Mouse (Mus musculus) midbrain, embryonic 11.5 days (tissue): Measurements from ENCODE around the gene Sox15. TPM values are rescaled to one million over a fixed set of nuclear protein-coding genes. Genes with fewer than 3 reads are reported as not detected.
A peak's percentile ranks its signal among the peaks of the same experiment; 100 is the strongest.
"Not testable (repeated sequence)": the region's sequence is repeated elsewhere in the genome, so short reads cannot be mapped to it uniquely, and the experiment has no call there.

ENCODE experiments used
- ATAC-seq: fragments of 200-750 bp; cut with Nextera tagmentation; 2 replicates; pipeline ENCODE4 v1.8.0; 2017; ENCODE audit warnings: moderate TSS enrichment, moderate library complexity; ENCODE audit not compliant: low FRiP score
- DNase-seq: peaks from one replicate; pipeline ENCODE4 v3.0.0; 2015; ENCODE audit warnings: low spot score; ENCODE audit errors: missing footprints
- H3K27ac ChIP-seq: fragments of 300-500 bp; sonication (generic); 2 replicates; pipeline ENCODE4 v1.5.1; 2014; ENCODE audit warnings: low read depth, low read length
- H3K27me3 ChIP-seq: fragments of 300-500 bp; sonication (generic); 2 replicates; pipeline ENCODE4 v1.6.1; 2014; ENCODE audit warnings: mild to moderate bottlenecking, low read length, moderate library complexity, mixed read lengths; ENCODE audit not compliant: control insufficient read depth, insufficient read depth
- H3K36me3 ChIP-seq: fragments of 300-500 bp; sonication (generic); 2 replicates; pipeline ENCODE4 v1.6.1; 2014; ENCODE audit warnings: mild to moderate bottlenecking, low read length, moderate library complexity, mixed read lengths; ENCODE audit not compliant: control insufficient read depth, insufficient read depth
- H3K4me1 ChIP-seq: fragments of 300-500 bp; sonication (generic); 2 replicates; pipeline ENCODE4 v1.6.1; 2014; ENCODE audit warnings: low read length; ENCODE audit not compliant: control insufficient read depth, insufficient read depth
- H3K4me2 ChIP-seq: fragments of 300-500 bp; sonication (generic); 2 replicates; pipeline ENCODE4 v1.6.1; 2014; ENCODE audit warnings: mild to moderate bottlenecking, moderate library complexity
- H3K4me3 ChIP-seq: fragments of 300-500 bp; sonication (generic); 2 replicates; pipeline ENCODE4 v1.5.1; 2014; ENCODE audit warnings: low read depth, low read length
- H3K9ac ChIP-seq: fragments of 300-500 bp; sonication (generic); 2 replicates; pipeline ENCODE4 v1.6.1; 2014; ENCODE audit warnings: low read length
- H3K9me3 ChIP-seq: fragments of 300-500 bp; sonication (generic); 2 replicates; pipeline ENCODE4 v1.6.1; 2016; ENCODE audit warnings: low read length; ENCODE audit not compliant: control insufficient read depth
- WGBS: fragments of 180-500 bp; shearing (Covaris S2); extraction: QIAGEN DNeasy Blood & Tissue Kit; methylation state at CpG from one replicate; pipeline ENCODE4 v1.1.7; 2014; 5-methylcytosine and 5-hydroxymethylcytosine counted together
- polyA plus RNA-seq: library from polyadenylated mRNA; unstranded; fragments of >200 nt; fragmentation: Nextera tagmentation; extraction: Ambion mirVana; gene quantifications from 2 replicates; pipeline ENCODE4 v1.2.1, GENCODE M21; 2014

The Sox15 gene
- polyA plus RNA-seq, 1 experiment from 2014 or later: 0.16 TPM

GRCm38 (mm10) chr11:69614257-69614588 is 40.9 kb upstream of the Sox15 start:
- not testable (repeated sequence) for H3K4me1 ChIP-seq, H3K9me3 ChIP-seq, H3K4me3 ChIP-seq, H3K27me3 ChIP-seq, H3K27ac ChIP-seq, DNase-seq, H3K9ac ChIP-seq, H3K36me3 ChIP-seq, H3K4me2 ChIP-seq, ATAC-seq
- WGBS: 57% methylated on average over 11 of the region's 11 CpGs

GRCm38 (mm10) chr11:69616781-69617180 is 38.3 kb upstream of the Sox15 start:
- H3K4me3 ChIP-seq: no peak overlapping the region
- no peak overlapping the region for H3K27ac ChIP-seq
- no peaks in the 10 kb centered on the region for H3K36me3 ChIP-seq
- H3K27me3 ChIP-seq: no peaks in the 10 kb centered on the region
- peaks cover 8% of the 10 kb centered on the region for H3K4me1 ChIP-seq
- H3K9ac ChIP-seq: no peak overlapping the region
- H3K9me3 ChIP-seq: no peaks in the 10 kb centered on the region
- no peak overlapping the region for H3K4me2 ChIP-seq
- ATAC-seq (no peak), DNase-seq (peak; percentile 17)
- 51% methylated on average over 10 of the region's 10 CpGs for WGBS

DNA sequence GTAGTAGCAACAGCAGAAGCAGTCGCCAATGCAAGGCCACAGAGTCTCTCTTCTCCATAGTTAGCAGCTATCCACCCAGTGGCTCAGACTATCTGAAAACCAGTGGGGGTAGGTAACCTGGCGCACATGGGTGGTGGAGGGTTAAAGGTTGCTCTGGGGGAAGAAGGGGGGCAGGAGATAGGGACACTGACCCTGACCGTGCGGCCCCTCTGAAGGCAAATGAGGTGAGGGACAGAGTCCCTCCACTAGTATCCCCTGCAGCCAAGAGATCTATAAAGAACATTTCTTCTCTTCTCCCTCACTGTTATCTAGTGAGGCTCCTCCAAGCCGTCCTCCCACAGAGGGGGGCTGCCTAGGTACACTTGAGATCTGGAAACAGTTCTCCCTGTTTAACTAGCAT is 37.3 kb upstream of the Sox15 start, which contains the start of gene Shbg:
Shbg (minus strand) TSS at position 101 of the 400 bp plus-strand sequence.
- no peaks in the 10 kb centered on the region for H3K27me3 ChIP-seq
- no peaks in the 10 kb centered on the region for H3K9me3 ChIP-seq
- no peak for ATAC-seq
- H3K4me3 ChIP-seq: no peak within 1 kb of the TSS
- WGBS: 73% methylated on average over 5 of the region's 5 CpGs
- H3K9ac ChIP-seq: no peak within 1 kb of the TSS
- H3K36me3 ChIP-seq: no peaks in the 10 kb centered on the region
- H3K4me1 ChIP-seq: peaks cover 16% of the 10 kb centered on the region
- H3K4me2 ChIP-seq: no peak within 1 kb of the TSS
- H3K27ac ChIP-seq: no peak within 1 kb of the TSS
- peak; percentile 26 for DNase-seq

- 86% methylated on average over 7 of the region's 7 CpGs for WGBS
- DNase-seq (peak; percentile 37), ATAC-seq (no peak)
- no peak overlapping the region for H3K4me3 ChIP-seq
- no peak overlapping the region for H3K4me2 ChIP-seq
- no peak overlapping the region; the same call in 1 of the 2 replicates for H3K27ac ChIP-seq
- no peak overlapping the region for H3K9ac ChIP-seq
- no peaks in the 10 kb centered on the region for H3K27me3 ChIP-seq
- no peaks in the 10 kb centered on the region for H3K36me3 ChIP-seq
- H3K9me3 ChIP-seq: no peaks in the 10 kb centered on the region
- H3K4me1 ChIP-seq: peaks cover 14% of the 10 kb centered on the region
Observed at GRCm38 (mm10) chr11:69620394-69621081, 34.6 kb upstream of the Sox15 start.

GRCm38 (mm10) chr11:69621571-69622268 is 33.4 kb upstream of the Sox15 start, which contains the start of gene Sat2:
Gene Sat2, plus strand, starts transcription at chr11:69622024.
- Histone ChIP-seq H3K27me3 (no peaks in the 10 kb centered on the region), H3K9me3 (no peaks in the 10 kb centered on the region), H3K27ac (peak within 1 kb of the TSS; percentile 48; the same call in 1 of the 2 replicates), H3K36me3 (no peaks in the 10 kb centered on the region), H3K4me3 (peak within 1 kb of the TSS; percentile 39), H3K9ac (peak within 1 kb of the TSS; percentile 81), H3K4me2 (peak within 1 kb of the TSS; percentile 65), H3K4me1 (peaks cover 14% of the 10 kb centered on the region)
- ATAC-seq (peak; percentile 87), DNase-seq (peak; percentile 97)
- WGBS: under 1% methylated on average over 20 of the region's 20 CpGs

GRCm38 (mm10) chr11:69622406-69622805 is 32.7 kb upstream of the Sox15 start:
- Histone ChIP-seq H3K9ac (peak overlapping the region; percentile 81), H3K27ac (no peak overlapping the region), H3K27me3 (no peaks in the 10 kb centered on the region), H3K36me3 (no peaks in the 10 kb centered on the region), H3K4me1 (peaks cover 14% of the 10 kb centered on the region), H3K4me3 (peak overlapping the region; percentile 39), H3K9me3 (no peaks in the 10 kb centered on the region), H3K4me2 (peak overlapping the region; percentile 65)
- peak; percentile 92 for DNase-seq
- 53% methylated on average over 6 of the region's 6 CpGs for whole genome bisulfite sequencing
- no peak; the same call in 1 of the 2 replicates for ATAC-seq

DNA sequence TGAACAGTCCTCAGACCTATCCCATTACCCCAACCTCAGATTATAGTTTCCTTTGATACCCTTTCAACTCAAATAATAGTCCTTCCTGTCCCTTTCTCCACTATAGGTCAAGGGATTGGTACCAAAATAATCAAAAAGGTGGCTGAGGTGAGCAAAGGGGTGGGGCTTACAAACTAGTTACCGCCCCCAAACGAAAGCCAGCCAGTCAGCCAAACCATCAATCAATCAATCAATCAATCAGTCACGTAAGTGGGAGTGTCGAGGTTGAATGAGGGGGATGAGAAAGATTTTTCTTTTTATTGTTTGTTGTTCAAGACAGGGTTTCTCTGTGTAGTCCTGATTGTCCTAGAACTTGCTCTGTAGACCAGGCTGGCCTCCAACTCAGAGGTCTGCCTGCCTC is 32.1 kb upstream of the Sox15 start:
- DNase-seq: no peak
- no peak overlapping the region for H3K9ac ChIP-seq
- H3K9me3 ChIP-seq: no peaks in the 10 kb centered on the region
- no peaks in the 10 kb centered on the region for H3K27me3 ChIP-seq
- no peaks in the 10 kb centered on the region for H3K36me3 ChIP-seq
- no peak overlapping the region for H3K27ac ChIP-seq
- no peak for ATAC-seq
- 65% methylated on average over 4 of the region's 4 CpGs for WGBS
- peak overlapping the region; percentile 65; the same call in 1 of the 2 replicates for H3K4me2 ChIP-seq
- peaks cover 14% of the 10 kb centered on the region for H3K4me1 ChIP-seq
- H3K4me3 ChIP-seq: no peak overlapping the region

DNA sequence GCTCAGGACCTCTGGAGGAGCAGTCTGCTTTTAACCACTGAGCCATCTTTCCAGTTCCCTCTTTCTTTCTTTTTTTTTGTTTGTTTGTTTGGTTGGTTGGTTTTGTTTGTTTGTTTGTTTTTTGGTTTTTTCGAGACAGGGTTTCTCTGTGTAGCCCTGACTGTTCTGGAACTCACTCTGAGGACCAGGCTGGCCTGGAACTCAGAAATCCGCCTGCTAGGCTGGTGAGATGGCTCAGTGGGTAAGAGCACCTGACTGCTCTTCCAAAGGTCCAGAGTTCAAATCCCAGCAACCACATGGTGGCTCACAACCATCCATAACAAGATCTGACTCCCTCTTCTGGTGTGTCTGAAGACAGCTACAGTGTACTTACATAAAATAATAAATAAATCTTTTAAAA is 30.8 kb upstream of the Sox15 start:
- 84% methylated on average over 2 of the region's 2 CpGs for WGBS
- ATAC-seq, H3K4me3 ChIP-seq: not testable (repeated sequence)

DNA sequence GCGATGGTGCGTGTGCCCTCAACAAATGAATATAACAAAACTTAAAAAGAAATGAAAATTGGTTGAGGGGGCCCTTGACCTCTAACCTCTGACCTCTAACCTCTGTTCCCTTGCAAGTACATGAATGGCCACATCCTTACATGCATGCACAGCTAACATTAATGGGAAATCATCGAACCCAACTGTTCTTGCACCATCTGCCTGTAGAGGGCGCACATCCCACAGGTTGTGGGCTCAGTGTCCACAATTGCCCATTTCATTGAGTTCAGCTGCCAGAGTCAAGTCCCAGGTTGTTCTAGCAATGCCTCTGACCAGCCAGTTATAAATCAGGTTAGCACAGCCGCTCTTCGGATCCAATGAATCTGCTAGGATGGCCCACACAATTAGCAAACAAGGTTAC is 26.8 kb upstream of the Sox15 start:
- H3K4me1 ChIP-seq: 0 out of 2 replicates have a peak, but pooled peaks cover 2% of the 10 kb centered on the region
- no peaks in the 10 kb centered on the region for H3K27me3 ChIP-seq
- H3K27ac ChIP-seq: no peak overlapping the region
- H3K4me3 ChIP-seq: no peak overlapping the region
- H3K9me3 ChIP-seq: no peaks in the 10 kb centered on the region
- 41% methylated on average over 6 of the region's 6 CpGs for WGBS
- H3K9ac ChIP-seq: no peak overlapping the region
- no peaks in the 10 kb centered on the region for H3K36me3 ChIP-seq
- DNase-seq (peak; percentile 98), ATAC-seq (no peak)
- no peak overlapping the region for H3K4me2 ChIP-seq

More for the DNA sequence above, 30.8 kb upstream of the Sox15 start:
- not testable (repeated sequence) for H3K27me3 ChIP-seq, H3K36me3 ChIP-seq, H3K27ac ChIP-seq, H3K9ac ChIP-seq, H3K9me3 ChIP-seq, DNase-seq, H3K4me2 ChIP-seq
- H3K4me1 ChIP-seq: peaks cover 14% of the 10 kb centered on the region
